Mouse (Mus musculus) thymus, postnatal 10 days (tissue): ENCODE results near the gene Gm2897.
A peak's percentile ranks its signal among the peaks of the same experiment; 100 is the strongest.
"Not testable (repeated sequence)": the region's sequence is repeated elsewhere in the genome, so short reads cannot be mapped to it uniquely, and the experiment has no call there.

Source experiments
- DNase-seq, 2 experiments: peaks; one replicate each; pipeline ENCODE4 v3.0.0; 2021; ENCODE audit warnings: low spot score in 2 of 2

Gene Gm2897

DNA sequence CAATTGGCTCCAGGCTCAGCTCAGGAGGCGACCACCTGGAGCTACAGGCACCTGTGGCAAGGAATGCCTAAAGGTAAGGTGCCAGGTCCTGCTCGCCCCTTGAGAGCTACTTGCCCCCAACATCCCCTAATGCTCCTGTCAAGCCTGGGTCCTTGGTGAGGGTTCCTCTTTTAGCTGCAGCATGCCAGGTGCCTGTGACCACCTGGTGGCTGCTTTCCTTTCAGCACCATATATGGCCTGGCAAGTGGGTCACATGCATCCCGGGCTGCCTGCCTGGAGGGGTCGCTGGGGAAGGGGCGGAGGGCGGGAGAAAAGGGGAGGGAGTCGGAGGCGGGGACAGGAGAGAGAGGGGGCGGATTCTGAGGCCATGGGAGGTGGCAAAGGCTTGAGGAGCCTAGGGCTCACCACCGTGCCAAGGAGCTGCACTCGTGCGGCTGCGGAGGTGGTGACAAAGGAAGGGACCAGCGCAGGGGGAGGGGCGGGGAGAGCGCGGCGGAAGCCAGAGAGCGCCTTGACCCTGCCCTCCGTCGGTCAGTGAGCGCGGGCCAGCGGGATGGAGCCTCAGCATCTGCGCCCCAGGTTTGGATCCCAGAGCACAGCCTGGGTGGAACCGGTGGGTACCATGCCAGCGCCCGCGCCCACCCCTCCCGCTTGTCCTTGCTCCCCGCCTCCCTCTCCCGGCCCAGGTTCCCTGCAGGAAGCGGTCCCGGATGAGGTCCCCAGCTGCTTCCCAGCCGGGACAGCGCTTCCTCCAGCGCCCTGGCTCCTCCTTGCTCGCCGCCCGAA, at the start of gene Gm2897:
Gene Gm2897 (plus strand): TSS at position 559 of the 786 bp plus-strand sequence.
- DNase-seq: not testable (repeated sequence)

DNA sequence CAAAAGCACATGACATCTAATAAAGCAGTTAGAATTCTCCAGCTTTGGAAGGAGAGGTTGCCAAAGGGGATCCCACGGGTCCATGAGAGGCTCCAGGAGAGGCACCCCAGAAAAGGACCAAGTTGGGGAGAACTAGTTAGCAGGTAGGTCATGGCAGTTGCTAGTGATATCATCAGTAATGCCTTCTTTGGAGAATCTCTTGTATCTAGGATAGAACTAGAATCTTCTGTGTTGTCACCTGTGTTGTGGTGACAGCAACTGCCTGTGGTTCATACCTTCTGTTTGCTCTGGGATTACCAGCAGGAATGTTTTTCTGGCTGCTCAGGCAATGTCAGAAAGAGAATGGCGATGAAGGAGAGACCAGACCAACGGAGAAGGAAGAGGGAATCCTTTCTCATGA, 19.4 kb upstream of the Gm2897 start, which contains the start of gene Gm2888:
Gene Gm2888 (plus strand): TSS at position 301 of the 400 bp plus-strand sequence.
- not testable (repeated sequence) for DNase-seq

DNA sequence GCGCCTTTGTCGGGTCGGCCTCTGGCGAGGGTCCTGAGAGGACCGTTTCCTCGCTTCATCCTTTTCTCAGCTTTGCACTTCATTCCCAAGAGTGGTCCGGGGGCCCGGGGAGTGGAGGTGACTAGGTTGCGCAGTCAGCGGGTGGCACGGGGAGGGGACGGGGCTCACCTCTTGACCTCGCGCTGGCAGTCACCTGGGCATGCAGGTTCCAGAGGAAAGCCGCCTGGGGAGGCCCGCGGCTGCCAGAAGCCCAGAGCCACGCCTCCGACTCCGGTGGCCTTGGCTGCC, 372 bp downstream of the Gm2897 start:
- DNase-seq: not testable (repeated sequence)

DNA sequence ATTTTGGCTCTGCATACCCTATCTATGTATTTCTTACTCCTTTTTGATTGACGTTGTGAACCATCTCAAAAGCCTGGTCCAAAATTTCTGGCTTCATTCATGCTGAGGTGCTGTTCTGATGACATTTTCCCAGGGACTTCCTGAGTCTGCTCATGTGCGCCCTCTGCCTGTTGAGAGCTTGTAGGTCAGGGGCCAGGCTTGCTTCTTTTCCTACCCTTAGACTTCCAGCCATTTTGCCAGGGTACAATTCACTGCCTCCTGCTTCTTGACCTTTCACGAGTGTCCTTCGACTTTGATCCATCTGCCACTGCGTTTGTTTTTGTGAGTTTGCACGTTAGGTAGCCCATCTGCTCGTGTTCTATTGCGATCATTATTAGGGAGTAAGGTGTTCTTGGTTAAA, 1.0 kb downstream of the Gm2897 start:
- not testable (repeated sequence) for DNase-seq

- DNase-seq: peak; percentile 2 to 4
These were observed 67.0 kb downstream of the Gm2897 start for GRCm38 (mm10) chr14:3116051-3116450.
